Mouse (Mus musculus) limb, embryonic 15.5 days (tissue): ENCODE data around the gene Ktn1. TPM values are rescaled to one million over a fixed set of nuclear protein-coding genes. Genes with fewer than 3 reads are reported as not detected.

Experiments used
- ATAC-seq: fragments of 200-750 bp; cut with Nextera tagmentation; 2 replicates; pipeline ENCODE4 v1.8.0; 2017; ENCODE audit warnings: low read depth, moderate TSS enrichment; ENCODE audit not compliant: insufficient number of reproducible peaks, low FRiP score, low TSS enrichment
- H3K27ac ChIP-seq: fragments of 300-500 bp; sonication (generic); 2 replicates; pipeline ENCODE4 v1.5.1; 2015; ENCODE audit warnings: moderate library complexity, mild to moderate bottlenecking, inconsistent platforms
- H3K27me3 ChIP-seq: fragments of 300-500 bp; sonication (generic); 2 replicates; pipeline ENCODE4 v1.6.1; 2015; ENCODE audit warnings: inconsistent platforms
- H3K36me3 ChIP-seq: fragments of 300-500 bp; sonication (generic); 2 replicates; pipeline ENCODE4 v1.6.1; 2015; ENCODE audit warnings: inconsistent platforms
- H3K4me1 ChIP-seq: fragments of 300-500 bp; sonication (generic); 2 replicates; pipeline ENCODE4 v1.6.1; 2015; ENCODE audit warnings: inconsistent platforms
- H3K4me2 ChIP-seq: fragments of 300-500 bp; sonication (generic); 2 replicates; pipeline ENCODE4 v1.6.1; 2015; ENCODE audit warnings: mild to moderate bottlenecking, inconsistent platforms
- H3K4me3 ChIP-seq: fragments of 300-500 bp; sonication (generic); 2 replicates; pipeline ENCODE4 v1.5.1; 2015; ENCODE audit warnings: mild to moderate bottlenecking, inconsistent platforms
- H3K9ac ChIP-seq: fragments of 300-500 bp; sonication (generic); 2 replicates; pipeline ENCODE4 v1.6.1; 2015; ENCODE audit warnings: inconsistent platforms
- H3K9me3 ChIP-seq: fragments of 300-500 bp; sonication (generic); 2 replicates; pipeline ENCODE4 v1.6.1; 2016; ENCODE audit warnings: inconsistent platforms
- WGBS: fragments of 180-500 bp; shearing (Covaris S2); methylation state at CpG from one replicate; pipeline ENCODE4 v1.1.7; 2015; 5-methylcytosine and 5-hydroxymethylcytosine counted together
- polyA plus RNA-seq: library from polyadenylated mRNA; unstranded; fragments of >200 nt; fragmentation: Nextera tagmentation; extraction: Ambion mirVana; gene quantifications from 2 replicates; pipeline ENCODE4 v1.2.1, GENCODE M21; 2015

The Ktn1 gene
- polyA plus RNA-seq, result 55.5 and 56.8 TPM in 2 replicates

DNA sequence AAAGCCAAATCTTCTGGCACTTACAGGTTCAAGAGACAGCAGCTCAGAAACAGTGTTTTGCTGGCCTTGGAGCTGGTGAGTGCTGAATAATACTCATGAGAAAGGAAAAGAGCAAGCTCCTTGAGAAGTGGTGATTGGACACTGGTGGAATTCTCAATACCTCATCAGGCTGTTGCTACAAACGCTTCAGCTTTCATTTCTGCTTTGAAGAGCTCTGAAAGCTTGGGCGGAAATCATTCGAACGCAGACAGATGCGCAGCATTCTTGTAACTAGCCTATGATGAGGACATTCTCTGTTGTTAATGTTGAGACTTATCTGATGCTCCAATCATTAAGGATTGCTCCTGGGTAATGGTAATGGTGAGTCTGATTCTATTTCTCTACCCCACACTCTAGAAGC lies at the start of gene Ktn1:
Gene Ktn1, plus strand, starts transcription at position 231 of the 400 bp plus-strand sequence.
- peaks cover 11% of the 10 kb centered on the region; the same call in 1 of the 2 replicates for H3K4me1 ChIP-seq
- peak within 1 kb of the TSS; percentile 58 for H3K4me2 ChIP-seq
- H3K9me3 ChIP-seq, result no peaks in the 10 kb centered on the region
- no peaks in the 10 kb centered on the region for H3K36me3 ChIP-seq
- ATAC-seq, result no peak
- H3K27ac ChIP-seq, result peak within 1 kb of the TSS; percentile 91
- H3K27me3 ChIP-seq, result no peaks in the 10 kb centered on the region; the same call in 1 of the 2 replicates
- H3K9ac ChIP-seq, result peak within 1 kb of the TSS; percentile 85
- peak within 1 kb of the TSS; percentile 82 for H3K4me3 ChIP-seq
- 43% methylated on average over 5 of the region's 5 CpGs for WGBS

DNA sequence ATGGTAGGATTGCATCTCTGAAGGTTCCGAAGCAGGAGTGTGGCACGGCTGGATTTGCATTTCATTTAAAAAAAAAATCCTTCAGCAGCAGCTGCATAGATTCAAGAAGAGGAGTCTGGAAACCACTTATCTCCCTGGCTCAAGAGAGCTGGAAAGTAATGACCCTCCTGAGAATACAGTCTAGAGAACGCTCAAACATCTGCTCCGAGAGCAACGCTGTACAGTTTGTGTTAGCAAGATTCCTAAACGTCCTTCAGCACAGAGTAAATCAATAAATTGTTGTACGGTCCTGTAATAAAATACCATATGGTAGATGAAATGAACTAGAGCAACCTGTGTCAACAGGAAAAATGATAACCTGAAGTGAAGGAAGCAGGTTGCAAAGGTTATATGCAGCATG lies 35.0 kb upstream of the Ktn1 start:
- 37% methylated on average over 7 of the region's 7 CpGs for WGBS
- no peak overlapping the region for H3K4me2 ChIP-seq
- H3K4me1 ChIP-seq, result 0 out of 2 replicates have a peak, but pooled peaks cover 2% of the 10 kb centered on the region
- H3K9ac ChIP-seq, result no peak overlapping the region
- no peak overlapping the region for H3K27ac ChIP-seq
- no peaks in the 10 kb centered on the region for H3K9me3 ChIP-seq
- no peaks in the 10 kb centered on the region for H3K36me3 ChIP-seq
- no peaks in the 10 kb centered on the region for H3K27me3 ChIP-seq
- no peak overlapping the region for H3K4me3 ChIP-seq
- no peak for ATAC-seq

DNA sequence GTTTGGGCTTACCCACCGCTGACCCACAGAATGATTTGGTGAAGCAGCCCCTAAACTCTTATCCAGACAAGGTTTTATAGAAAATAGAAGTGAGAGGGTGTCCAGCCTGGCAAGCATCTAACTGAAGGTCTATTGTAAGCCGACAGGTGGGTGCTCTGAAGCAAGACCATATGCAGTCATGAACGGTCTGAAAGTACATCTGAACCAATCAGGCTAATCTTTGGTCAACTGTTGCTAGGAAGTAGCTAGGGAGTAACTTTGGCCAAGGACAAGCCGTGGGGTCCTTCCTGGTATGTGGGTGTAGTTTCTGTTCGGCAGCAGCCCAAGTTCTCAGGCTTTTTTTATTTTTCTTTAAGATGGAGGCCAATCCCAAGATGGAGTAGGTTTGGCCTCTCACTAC lies 29.4 kb upstream of the Ktn1 start:
- Histone ChIP-seq H3K27me3 (no peaks in the 10 kb centered on the region), H3K9ac (no peak overlapping the region), H3K36me3 (no peaks in the 10 kb centered on the region), H3K27ac (no peak overlapping the region), H3K4me2 (no peak overlapping the region), H3K4me1 (no peaks in the 10 kb centered on the region), H3K9me3 (no peaks in the 10 kb centered on the region), H3K4me3 (no peak overlapping the region)
- WGBS, result 77% methylated on average over 5 of the region's 5 CpGs
- ATAC-seq, result no peak

DNA sequence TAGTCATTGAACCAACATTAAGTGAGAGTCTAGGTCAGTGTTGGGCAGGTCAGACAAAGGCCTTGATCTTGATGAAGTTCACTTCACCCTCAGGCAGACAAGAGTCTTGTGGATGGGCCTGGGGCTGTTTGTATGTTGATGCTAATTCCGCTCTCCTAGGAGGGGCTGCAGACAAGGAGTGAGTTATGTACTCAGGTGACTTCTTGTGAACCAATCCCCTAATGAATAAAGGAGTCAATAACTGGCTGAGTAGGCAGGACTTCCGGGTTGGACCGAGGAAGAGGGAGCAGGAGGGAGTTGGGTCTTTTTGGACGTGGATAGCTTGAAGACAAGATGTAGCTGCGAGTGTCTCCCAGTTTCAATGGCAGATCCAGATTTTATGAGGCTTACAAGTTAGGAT lies 26.3 kb upstream of the Ktn1 start:
- no peak overlapping the region for H3K4me3 ChIP-seq
- H3K9ac ChIP-seq, result no peak overlapping the region
- H3K4me2 ChIP-seq, result no peak overlapping the region
- ATAC-seq, result no peak
- no peaks in the 10 kb centered on the region for H3K27me3 ChIP-seq
- WGBS, result 85% methylated on average over 5 of the region's 5 CpGs
- H3K27ac ChIP-seq, result no peak overlapping the region
- no peaks in the 10 kb centered on the region for H3K9me3 ChIP-seq
- no peaks in the 10 kb centered on the region for H3K4me1 ChIP-seq
- no peaks in the 10 kb centered on the region for H3K36me3 ChIP-seq

DNA sequence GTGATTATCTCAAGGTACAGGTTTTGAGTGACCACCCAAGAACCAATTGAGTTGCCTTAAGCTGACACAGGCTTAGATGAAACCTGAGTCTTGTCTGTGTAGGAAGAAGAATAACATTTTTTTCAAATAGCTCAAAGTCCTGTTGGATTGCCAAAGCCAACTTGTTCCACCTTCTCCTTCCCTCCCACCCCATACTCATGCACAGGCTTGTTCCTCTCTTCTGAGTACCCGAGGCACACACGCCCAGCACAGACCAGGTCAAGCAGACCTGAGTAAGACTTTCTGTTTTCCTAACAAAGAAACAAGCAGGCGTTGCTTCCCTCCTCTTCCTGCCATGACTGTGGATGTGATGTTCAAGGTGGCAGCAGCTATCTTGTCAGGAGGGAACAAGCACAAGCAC lies 23.4 kb upstream of the Ktn1 start:
- WGBS, result 61% methylated on average over 3 of the region's 3 CpGs
- Histone ChIP-seq H3K4me2 (0 out of 2 replicates have a peak overlapping the region, but pooled peaks have one; percentile 19), H3K27me3 (no peaks in the 10 kb centered on the region), H3K9ac (no peak overlapping the region), H3K9me3 (no peaks in the 10 kb centered on the region), H3K27ac (no peak overlapping the region), H3K4me1 (no peaks in the 10 kb centered on the region), H3K4me3 (no peak overlapping the region), H3K36me3 (no peaks in the 10 kb centered on the region)
- ATAC-seq, result no peak; the same call in 1 of the 2 replicates

DNA sequence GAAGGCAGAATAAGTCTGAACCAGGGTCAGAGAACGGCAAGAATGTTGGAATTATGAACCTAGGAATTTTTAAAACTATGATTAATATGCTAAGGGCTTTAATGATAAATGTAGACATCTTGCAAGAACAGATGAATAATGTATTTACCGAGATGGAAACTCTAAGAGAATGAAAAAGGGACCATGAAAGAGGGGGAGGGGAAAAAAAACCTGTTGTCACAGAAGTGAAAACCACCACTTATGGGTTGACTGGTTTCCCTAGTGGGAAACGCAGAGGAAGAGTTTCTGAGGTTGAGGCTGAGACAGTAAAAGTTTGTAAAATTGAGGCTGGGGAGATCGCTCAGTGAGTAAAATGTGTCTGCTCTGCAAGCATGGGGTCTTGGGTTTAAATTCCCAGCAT lies 22.1 kb upstream of the Ktn1 start:
- Histone ChIP-seq H3K9ac (no peak overlapping the region), H3K4me1 (no peaks in the 10 kb centered on the region), H3K9me3 (no peaks in the 10 kb centered on the region), H3K27me3 (no peaks in the 10 kb centered on the region), H3K4me3 (no peak overlapping the region), H3K27ac (no peak overlapping the region), H3K36me3 (no peaks in the 10 kb centered on the region), H3K4me2 (no peak overlapping the region)
- WGBS, result 73% methylated on average over 4 of the region's 4 CpGs
- ATAC-seq, result no peak

DNA sequence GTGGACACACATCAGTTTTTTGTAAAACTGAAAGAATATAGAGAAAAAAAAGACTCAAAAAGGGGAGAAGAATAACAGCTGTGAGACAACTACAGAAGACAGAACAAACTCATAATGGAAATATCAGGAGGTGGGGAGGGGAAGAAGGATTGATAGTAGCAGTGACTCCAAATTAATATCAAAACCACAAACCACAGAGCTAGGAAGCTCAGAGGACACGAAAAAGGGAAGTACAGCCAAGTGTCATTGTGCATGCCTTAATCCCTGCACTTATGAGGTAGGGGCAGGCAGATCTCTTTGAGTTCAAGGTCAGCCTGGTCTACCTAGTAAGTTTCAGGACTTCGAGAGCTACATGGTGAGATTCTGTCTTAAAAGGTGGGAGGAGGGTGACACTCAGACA lies 21.4 kb upstream of the Ktn1 start:
- H3K36me3 ChIP-seq, result no peaks in the 10 kb centered on the region
- H3K9me3 ChIP-seq, result no peaks in the 10 kb centered on the region
- no peak overlapping the region for H3K4me3 ChIP-seq
- WGBS, result 72% methylated on average over 2 of the region's 2 CpGs
- no peak for ATAC-seq
- H3K27me3 ChIP-seq, result no peaks in the 10 kb centered on the region
- H3K27ac ChIP-seq, result no peak overlapping the region
- H3K9ac ChIP-seq, result no peak overlapping the region
- no peak overlapping the region for H3K4me2 ChIP-seq
- no peaks in the 10 kb centered on the region for H3K4me1 ChIP-seq

DNA sequence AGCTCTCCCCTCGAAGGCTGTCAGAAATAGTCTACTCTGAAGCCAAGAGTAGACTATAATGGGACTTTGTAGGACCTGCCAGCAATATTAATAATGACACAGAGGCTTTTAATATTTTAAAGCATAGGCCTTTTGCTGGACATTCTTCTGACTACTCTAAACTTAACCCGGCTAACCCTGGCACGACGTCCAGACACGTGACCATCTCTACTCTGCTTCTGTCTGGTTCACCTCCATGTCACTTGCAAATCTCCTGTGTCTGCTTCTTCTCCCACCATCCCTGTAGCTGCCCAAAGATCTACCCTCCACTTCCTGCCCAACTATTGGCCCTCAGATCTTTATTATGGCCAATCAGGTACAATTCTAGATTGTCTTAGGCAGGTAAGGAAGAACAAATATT lies 20.9 kb upstream of the Ktn1 start:
- Histone ChIP-seq H3K4me2 (no peak overlapping the region), H3K9ac (no peak overlapping the region), H3K4me3 (no peak overlapping the region), H3K4me1 (no peaks in the 10 kb centered on the region), H3K9me3 (no peaks in the 10 kb centered on the region), H3K27me3 (no peaks in the 10 kb centered on the region), H3K36me3 (no peaks in the 10 kb centered on the region), H3K27ac (no peak overlapping the region)
- no peak for ATAC-seq
- 80% methylated on average over 5 of the region's 5 CpGs for WGBS

DNA sequence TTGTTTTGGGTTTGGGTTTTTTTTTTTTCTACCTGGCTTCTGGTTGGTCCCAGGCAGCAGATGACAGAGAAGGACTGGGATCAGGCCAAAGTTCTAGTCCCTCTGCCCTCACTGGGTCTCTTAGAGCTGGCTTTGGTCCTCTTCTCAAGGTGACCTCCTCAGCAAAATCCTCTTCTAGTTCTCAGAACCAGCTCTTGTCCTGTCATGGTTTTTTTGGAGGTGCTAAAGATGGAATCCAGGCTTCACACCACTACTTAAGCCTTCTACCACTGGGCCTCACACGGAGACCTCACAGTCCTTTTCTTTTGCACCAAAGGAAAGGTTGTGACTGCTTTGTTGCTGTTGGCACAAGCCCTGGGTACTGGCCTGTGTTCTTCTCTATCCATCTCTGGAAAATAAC lies 15.8 kb upstream of the Ktn1 start:
- Histone ChIP-seq H3K36me3 (no peaks in the 10 kb centered on the region), H3K4me3 (no peak overlapping the region), H3K9ac (no peak overlapping the region), H3K9me3 (no peaks in the 10 kb centered on the region), H3K4me2 (no peak overlapping the region), H3K27ac (no peak overlapping the region), H3K4me1 (peaks cover 12% of the 10 kb centered on the region), H3K27me3 (no peaks in the 10 kb centered on the region)
- ATAC-seq, result no peak
- 63% methylated on average over 1 of the region's 1 CpGs for WGBS

DNA sequence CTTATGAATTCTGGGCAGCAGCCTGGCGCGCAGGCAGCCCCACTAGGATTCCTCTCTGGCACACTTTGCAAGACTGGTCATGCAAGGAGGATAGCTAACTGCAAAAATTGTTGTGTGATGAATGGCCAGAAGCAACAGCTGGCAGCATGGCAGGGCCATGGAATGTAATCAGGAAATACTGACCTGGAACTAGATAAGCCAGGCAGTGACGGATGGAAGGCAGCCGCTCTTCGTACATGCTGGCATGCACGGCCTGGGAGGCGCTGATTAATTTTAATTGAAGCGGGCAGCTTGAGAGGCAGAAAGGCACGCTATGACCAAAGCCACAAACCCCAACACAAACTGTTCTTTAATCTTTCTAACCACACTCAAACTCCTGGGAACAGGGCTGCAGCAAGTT lies 13.8 kb upstream of the Ktn1 start:
- whole genome bisulfite sequencing, result 30% methylated on average over 9 of the region's 9 CpGs
- H3K4me2 ChIP-seq, result no peak overlapping the region
- H3K27me3 ChIP-seq, result no peaks in the 10 kb centered on the region
- no peaks in the 10 kb centered on the region for H3K36me3 ChIP-seq
- ATAC-seq, result 0 out of 2 replicates have a peak, but pooled peaks have one; percentile 19
- no peaks in the 10 kb centered on the region for H3K9me3 ChIP-seq
- H3K27ac ChIP-seq, result no peak overlapping the region
- no peak overlapping the region for H3K9ac ChIP-seq
- peaks cover 12% of the 10 kb centered on the region for H3K4me1 ChIP-seq
- H3K4me3 ChIP-seq, result no peak overlapping the region

DNA sequence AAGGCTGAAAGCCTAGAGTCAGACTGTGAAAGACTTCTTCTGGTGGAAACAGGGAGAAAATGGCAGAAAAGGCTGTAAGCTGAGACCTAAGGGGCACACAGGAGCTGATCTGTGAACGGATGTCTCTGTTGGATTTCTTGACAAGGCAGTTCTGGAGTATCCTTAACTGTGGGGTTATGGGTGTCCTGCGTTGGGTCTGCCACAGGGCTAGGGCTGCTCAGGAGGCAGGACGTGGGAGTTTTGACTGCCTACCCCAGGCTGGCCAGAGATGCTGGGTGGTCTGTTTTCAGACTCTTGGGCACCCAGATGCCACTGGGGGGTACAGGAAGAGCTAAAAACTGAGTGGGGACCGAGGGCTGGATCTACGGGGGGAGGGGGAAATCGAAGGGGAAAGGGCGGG lies 13.4 kb upstream of the Ktn1 start:
- no peak overlapping the region for H3K27ac ChIP-seq
- peaks cover 12% of the 10 kb centered on the region for H3K4me1 ChIP-seq
- no peak overlapping the region for H3K9ac ChIP-seq
- no peaks in the 10 kb centered on the region for H3K36me3 ChIP-seq
- no peaks in the 10 kb centered on the region for H3K9me3 ChIP-seq
- 51% methylated on average over 7 of the region's 7 CpGs for WGBS
- no peak overlapping the region for H3K4me2 ChIP-seq
- no peaks in the 10 kb centered on the region for H3K27me3 ChIP-seq
- no peak overlapping the region for H3K4me3 ChIP-seq
- ATAC-seq, result no peak

DNA sequence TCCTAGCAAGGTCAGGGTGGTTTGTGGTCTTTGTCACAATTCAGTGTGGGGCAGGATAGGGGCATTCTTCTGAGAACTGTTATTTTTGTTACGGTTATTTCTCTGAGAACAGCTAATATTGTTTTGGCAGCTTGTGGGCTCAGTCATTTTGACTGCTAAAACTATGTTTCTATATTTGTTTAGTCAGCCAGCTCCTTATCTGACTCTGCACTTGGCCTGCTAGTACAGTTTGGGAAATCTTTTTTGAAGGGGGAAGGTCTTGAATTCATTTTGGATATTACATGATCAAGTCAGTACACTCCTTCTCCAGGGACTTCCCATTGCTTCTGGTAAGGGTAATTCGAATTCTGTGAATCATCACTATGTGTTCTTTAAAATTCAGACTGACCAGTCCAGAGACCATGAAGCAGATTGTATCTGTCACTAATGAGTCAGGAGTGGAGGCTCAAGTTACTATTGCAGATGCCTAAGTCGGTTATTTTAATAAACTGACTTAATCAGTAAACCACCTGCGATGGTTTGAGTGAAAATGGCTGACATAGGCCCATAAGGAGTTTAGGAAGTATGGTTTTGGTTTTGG lies 9.8 kb upstream of the Ktn1 start:
- H3K27ac ChIP-seq, result no peak overlapping the region
- WGBS, result 65% methylated on average over 4 of the region's 4 CpGs
- no peak for ATAC-seq

DNA sequence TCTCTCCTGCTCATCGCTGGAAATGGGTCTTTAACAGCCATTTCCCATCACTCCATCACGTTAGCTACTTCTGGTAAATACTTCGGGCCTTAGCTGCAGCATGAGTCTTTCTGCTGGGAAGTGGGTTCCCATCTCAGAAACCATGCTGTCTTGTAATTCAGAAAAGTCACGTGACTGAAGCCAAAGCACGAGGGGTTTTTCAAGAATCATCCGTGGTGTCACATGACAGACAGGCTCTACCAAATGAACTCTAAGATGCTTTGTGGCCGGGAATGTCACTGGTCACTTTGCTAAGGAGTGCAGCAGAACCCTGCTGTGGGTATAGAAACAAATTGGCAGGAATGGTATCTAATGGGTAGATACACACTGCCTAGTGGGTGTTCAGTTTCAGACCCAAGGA lies 2.6 kb upstream of the Ktn1 start:
- ATAC-seq, result no peak
- no peaks in the 10 kb centered on the region; the same call in 1 of the 2 replicates for H3K27me3 ChIP-seq
- H3K9me3 ChIP-seq, result no peaks in the 10 kb centered on the region
- H3K9ac ChIP-seq, result no peak overlapping the region
- no peak overlapping the region for H3K4me3 ChIP-seq
- no peak overlapping the region for H3K4me2 ChIP-seq
- H3K4me1 ChIP-seq, result peaks cover 7% of the 10 kb centered on the region; the same call in 1 of the 2 replicates
- H3K27ac ChIP-seq, result no peak overlapping the region
- 62% methylated on average over 7 of the region's 7 CpGs for WGBS
- H3K36me3 ChIP-seq, result no peaks in the 10 kb centered on the region

More for the DNA sequence above, 9.8 kb upstream of the Ktn1 start:
- no peak overlapping the region for H3K4me3 ChIP-seq
- H3K4me1 ChIP-seq, result peaks cover 12% of the 10 kb centered on the region
- no peaks in the 10 kb centered on the region for H3K9me3 ChIP-seq
- H3K27me3 ChIP-seq, result no peaks in the 10 kb centered on the region
- H3K36me3 ChIP-seq, result no peaks in the 10 kb centered on the region
- no peak overlapping the region for H3K4me2 ChIP-seq
- H3K9ac ChIP-seq, result no peak overlapping the region
